Mouse (Mus musculus) brain, embryonic 14.5 days (tissue): Measurements from ENCODE around the gene Cntn1.

Experiments
- CTCF ChIP-seq: fragments of 200-500 bp; IDR thresholded peaks from 2 replicates; pipeline ENCODE4 v1.5.1; 2012; ENCODE audit warnings: inconsistent platforms, mild to moderate bottlenecking, moderate library complexity, borderline replicate concordance; ENCODE audit not compliant: insufficient read depth, insufficient read length; ENCODE audit errors: extremely low read depth
- POLR2A ChIP-seq: fragments of 200-500 bp; IDR thresholded peaks from 2 replicates; pipeline ENCODE4 v1.6.1; 2012; ENCODE audit warnings: mild to moderate bottlenecking, inconsistent platforms, borderline replicate concordance; ENCODE audit not compliant: poor library complexity, insufficient read depth, insufficient read length, severe bottlenecking; ENCODE audit errors: extremely low read depth

GRCm38 (mm10) chr15:92048031-92048430 lies 2.9 kb upstream of the Cntn1 start:
- TF ChIP-seq POLR2A: no peak
- no peak for TF ChIP-seq CTCF
